Mouse (Mus musculus) heart, embryonic 13.5 days (tissue): ENCODE measurements around the gene Ctla2a. TPM values are rescaled to one million over a fixed set of nuclear protein-coding genes. Genes with fewer than 3 reads are reported as not detected.
"Not testable (repeated sequence)": the region's sequence is repeated elsewhere in the genome, so short reads cannot be mapped to it uniquely, and the experiment has no call there.

Source experiments
- ATAC-seq: fragments of 200-750 bp; cut with Nextera tagmentation; 2 replicates; pipeline ENCODE4 v1.8.0; 2017; ENCODE audit warnings: moderate TSS enrichment; ENCODE audit not compliant: insufficient number of reproducible peaks, low FRiP score, low TSS enrichment; ENCODE audit errors: extremely low read depth
- H3K27ac ChIP-seq: fragments of 300-500 bp; sonication (generic); replicated peaks from 2 replicates; pipeline ENCODE4 v1.5.1; 2015; ENCODE audit warnings: moderate library complexity, mild to moderate bottlenecking, inconsistent platforms
- H3K27me3 ChIP-seq: fragments of 300-500 bp; sonication (generic); replicated peaks from 2 replicates; pipeline ENCODE4 v1.6.1; 2015; ENCODE audit warnings: mild to moderate bottlenecking, inconsistent platforms
- H3K36me3 ChIP-seq: fragments of 300-500 bp; sonication (generic); 2 replicates; pipeline ENCODE4 v1.6.1; 2015; ENCODE audit warnings: mild to moderate bottlenecking, inconsistent platforms
- H3K4me1 ChIP-seq: fragments of 300-500 bp; sonication (generic); 2 replicates; pipeline ENCODE4 v1.6.1; 2015; ENCODE audit warnings: inconsistent platforms
- H3K4me2 ChIP-seq: fragments of 300-500 bp; sonication (generic); 2 replicates; pipeline ENCODE4 v1.6.1; 2015; ENCODE audit warnings: inconsistent platforms, mild to moderate bottlenecking, moderate library complexity
- H3K4me3 ChIP-seq: fragments of 300-500 bp; sonication (generic); 2 replicates; pipeline ENCODE4 v1.5.1; 2015; ENCODE audit warnings: moderate library complexity, mild to moderate bottlenecking, inconsistent platforms
- H3K9ac ChIP-seq: fragments of 300-500 bp; sonication (generic); 2 replicates; pipeline ENCODE4 v1.6.1; 2015; ENCODE audit warnings: inconsistent platforms, mild to moderate bottlenecking, moderate library complexity
- H3K9me3 ChIP-seq: fragments of 300-500 bp; sonication (generic); 2 replicates; pipeline ENCODE4 v1.6.1; 2016; ENCODE audit warnings: inconsistent platforms
- WGBS: fragments of 180-500 bp; shearing (Covaris S2); methylation state at CpG from one replicate; pipeline ENCODE4 v1.1.7; 2015; ENCODE audit warnings: mixed read lengths; 5-methylcytosine and 5-hydroxymethylcytosine counted together
- polyA plus RNA-seq: library from polyadenylated mRNA; unstranded; fragments of >200 nt; fragmentation: Nextera tagmentation; extraction: Ambion mirVana; gene quantifications from 2 replicates; pipeline ENCODE4 v1.2.1, GENCODE M21; 2015

Ctla2a gene
- polyA plus RNA-seq = 86.3 and 102 TPM in 2 replicates

- 39% methylated on average over 5 of the region's 5 CpGs for WGBS
- H3K9ac ChIP-seq = no peak within 1 kb of the TSS
- H3K4me3 ChIP-seq = no peak within 1 kb of the TSS
- no peaks in the 10 kb centered on the region for H3K27me3 ChIP-seq
- ATAC-seq = peak; percentile 61
- peaks cover 11% of the 10 kb centered on the region; the same call in 1 of the 2 replicates for H3K9me3 ChIP-seq
- H3K27ac ChIP-seq = peak within 1 kb of the TSS; percentile 73
- H3K4me2 ChIP-seq = peak within 1 kb of the TSS; percentile 28
- H3K4me1 ChIP-seq = no peaks in the 10 kb centered on the region
- 0 out of 2 replicates have a peak, but pooled peaks cover 3% of the 10 kb centered on the region for H3K36me3 ChIP-seq
Observed at GRCm38 (mm10) chr13:60936500-60936901, at the start of gene Ctla2a, which contains the start of gene Gm49391. Gene Ctla2a (minus strand): TSS chr13:60936625. Gene Gm49391 (minus strand): TSS chr13:60936571.

- H3K36me3 ChIP-seq, H3K4me3 ChIP-seq, H3K9ac ChIP-seq, H3K9me3 ChIP-seq, ATAC-seq, H3K27me3 ChIP-seq, H3K27ac ChIP-seq, H3K4me1 ChIP-seq, H3K4me2 ChIP-seq: not testable (repeated sequence)
- 55% methylated on average over 4 of the region's 4 CpGs for WGBS
Observed at GRCm38 (mm10) chr13:60972319-60972718, 35.9 kb upstream of the Ctla2a start.

GRCm38 (mm10) chr13:60963985-60964384, 27.6 kb upstream of the Ctla2a start:
- not testable (repeated sequence) for H3K4me3 ChIP-seq, H3K4me2 ChIP-seq, H3K36me3 ChIP-seq, ATAC-seq, H3K9ac ChIP-seq, H3K9me3 ChIP-seq, H3K27me3 ChIP-seq, H3K4me1 ChIP-seq, H3K27ac ChIP-seq
- WGBS = 21% methylated on average over 4 of the region's 5 CpGs

- no peak for ATAC-seq
- H3K36me3 ChIP-seq = no peaks in the 10 kb centered on the region
- no peaks in the 10 kb centered on the region for H3K4me1 ChIP-seq
- H3K27ac ChIP-seq = no peak overlapping the region
- H3K9ac ChIP-seq = no peak overlapping the region
- H3K27me3 ChIP-seq = no peaks in the 10 kb centered on the region
- no peak overlapping the region for H3K4me2 ChIP-seq
- WGBS = 55% methylated on average over 5 of the region's 5 CpGs
- peaks cover 12% of the 10 kb centered on the region; the same call in 1 of the 2 replicates for H3K9me3 ChIP-seq
- H3K4me3 ChIP-seq = no peak overlapping the region
Observed at GRCm38 (mm10) chr13:60961706-60962105, 25.3 kb upstream of the Ctla2a start.

GRCm38 (mm10) chr13:60941884-60942283, 5.5 kb upstream of the Ctla2a start, which contains the start of gene Tpbpa:
Gene Tpbpa (minus strand): TSS chr13:60941984.
- not testable (repeated sequence) for H3K9me3 ChIP-seq, H3K36me3 ChIP-seq, H3K4me3 ChIP-seq, H3K4me2 ChIP-seq, H3K9ac ChIP-seq, H3K4me1 ChIP-seq, ATAC-seq, H3K27ac ChIP-seq, H3K27me3 ChIP-seq
- 74% methylated on average over 3 of the region's 3 CpGs for WGBS

- H3K36me3 ChIP-seq, H3K9me3 ChIP-seq, ATAC-seq, H3K27me3 ChIP-seq, H3K9ac ChIP-seq, H3K4me1 ChIP-seq, H3K4me3 ChIP-seq: not testable (repeated sequence)
- 46% methylated on average over 2 of the region's 2 CpGs for WGBS
- Histone ChIP-seq H3K27ac (0 out of 2 replicates have a peak within 1 kb of the TSS, but pooled peaks have one; percentile 39), H3K4me2 (peak within 1 kb of the TSS; percentile 28)
Observed at GRCm38 (mm10) chr13:60935490-60935889, 935 bp downstream of the Ctla2a start, which contains the start of gene Gm49393. Gene Gm49393 (minus strand): TSS chr13:60935590.

GRCm38 (mm10) chr13:60904780-60905179, 31.6 kb downstream of the Ctla2a start, which contains the start of gene Tpbpb:
Gene Tpbpb (minus strand): TSS chr13:60904880.
- H3K4me2 ChIP-seq, H3K27ac ChIP-seq, H3K4me3 ChIP-seq, H3K36me3 ChIP-seq, H3K27me3 ChIP-seq, ATAC-seq, H3K9ac ChIP-seq, H3K4me1 ChIP-seq, H3K9me3 ChIP-seq: not testable (repeated sequence)
- 77% methylated on average over 2 of the region's 2 CpGs for WGBS

- peak; percentile 68 for ATAC-seq
- Histone ChIP-seq H3K27me3 (no peaks in the 10 kb centered on the region), H3K4me3 (no peak within 1 kb of the TSS), H3K4me1 (no peaks in the 10 kb centered on the region), H3K36me3 (no peaks in the 10 kb centered on the region), H3K4me2 (no peak within 1 kb of the TSS), H3K27ac (peak within 1 kb of the TSS; percentile 65), H3K9me3 (0 out of 2 replicates have a peak, but pooled peaks cover 2% of the 10 kb centered on the region), H3K9ac (no peak within 1 kb of the TSS)
- WGBS = 41% methylated on average over 3 of the region's 3 CpGs
Observed at GRCm38 (mm10) chr13:60897328-60897727, 39.1 kb downstream of the Ctla2a start, which contains the start of gene Ctla2b. Gene Ctla2b (minus strand): TSS chr13:60897447.

GRCm38 (mm10) chr13:60896794-60897193, 39.6 kb downstream of the Ctla2a start, which contains the start of gene Gm49392:
Gene Gm49392 (minus strand): TSS chr13:60896894.
- H3K4me3 ChIP-seq, ATAC-seq, H3K27me3 ChIP-seq, H3K9me3 ChIP-seq, H3K4me1 ChIP-seq, H3K4me2 ChIP-seq, H3K9ac ChIP-seq, H3K36me3 ChIP-seq: not testable (repeated sequence)
- H3K27ac ChIP-seq = peak within 1 kb of the TSS; percentile 65
- 75% methylated on average over 8 of the region's 8 CpGs for WGBS

GRCm38 (mm10) chr13:60895406-60896160, 40.8 kb downstream of the Ctla2a start:
- 0 out of 2 replicates have a peak, but pooled peaks cover 9% of the 10 kb centered on the region for H3K9me3 ChIP-seq
- no peak overlapping the region for H3K4me2 ChIP-seq
- no peak overlapping the region for H3K4me3 ChIP-seq
- no peak overlapping the region for H3K9ac ChIP-seq
- no peaks in the 10 kb centered on the region for H3K27me3 ChIP-seq
- H3K4me1 ChIP-seq = no peaks in the 10 kb centered on the region
- no peak for ATAC-seq
- H3K36me3 ChIP-seq = no peaks in the 10 kb centered on the region
- no peak overlapping the region for H3K27ac ChIP-seq

- H3K36me3 ChIP-seq = no peaks in the 10 kb centered on the region
- no peaks in the 10 kb centered on the region for H3K27me3 ChIP-seq
- no peak overlapping the region for H3K4me3 ChIP-seq
- H3K4me1 ChIP-seq = no peaks in the 10 kb centered on the region
- H3K9me3 ChIP-seq = 0 out of 2 replicates have a peak, but pooled peaks cover 13% of the 10 kb centered on the region
- no peak overlapping the region for H3K9ac ChIP-seq
- H3K4me2 ChIP-seq = no peak overlapping the region
- ATAC-seq = no peak
- WGBS = 63% methylated on average over 1 of the region's 1 CpGs
- no peak overlapping the region for H3K27ac ChIP-seq
Observed at GRCm38 (mm10) chr13:60892301-60892700, 44.1 kb downstream of the Ctla2a start.
